Mouse (Mus musculus) layer of hippocampus, postnatal 10 days (tissue): Measurements from ENCODE around the gene Pbdc1. TPM values are rescaled to one million over a fixed set of nuclear protein-coding genes. Genes with fewer than 3 reads are reported as not detected.
"Not testable (repeated sequence)": the region's sequence is repeated elsewhere in the genome, so short reads cannot be mapped to it uniquely, and the experiment has no call there.

Source experiments
- DNase-seq, 2 experiments: peaks; one replicate each; pipeline ENCODE4 v3.0.0; 2021; ENCODE audit warnings: low spot score in 2 of 2
- long read RNA-seq: library from polyadenylated mRNA; stranded (forward); transcript quantifications from one replicate; pipeline ENCODE4 v2.0.0, GENCODE M21; 2023
- total RNA-seq, 2 experiments: library from RNA; stranded (reverse); gene quantifications; 2 replicates each; pipeline ENCODE4 v1.2.3; 2021

The Pbdc1 gene
- 10 to 100 TPM; 18.1 to 19.7 TPM for total RNA-seq
- long read RNA-seq, transcript Pbdc1-201 (6 exons, 2,638 nt): major isoform, 29 of 35 reads
- long read RNA-seq, partial matches to known transcripts: 1 of 35 reads
- long read RNA-seq, other reads (novel, unspliced or antisense): 3 of 35 reads

GRCm38 (mm10) chrX:105079615-105080092 lies at the start of gene Pbdc1:
Gene Pbdc1, plus strand, starts transcription at chrX:105079756.
- peak; percentile 78 to 94 for DNase-seq

- DNase-seq: no peak
Observed at GRCm38 (mm10) chrX:105037666-105038065, 41.9 kb upstream of the Pbdc1 start.

GRCm38 (mm10) chrX:105064294-105064693 lies 15.3 kb upstream of the Pbdc1 start:
- DNase-seq: no peak

GRCm38 (mm10) chrX:105064801-105065200 lies 14.8 kb upstream of the Pbdc1 start:
- no peak for DNase-seq

GRCm38 (mm10) chrX:105069671-105070503 lies 9.7 kb upstream of the Pbdc1 start:
- DNase-seq: peak; percentile 50 to 82

- no peak for DNase-seq
Observed at GRCm38 (mm10) chrX:105079151-105079550, 405 bp upstream of the Pbdc1 start.

GRCm38 (mm10) chrX:105080096-105080495 lies 540 bp downstream of the Pbdc1 start:
- DNase-seq: no peak

GRCm38 (mm10) chrX:105083013-105083412 lies 3.5 kb downstream of the Pbdc1 start:
- not testable (repeated sequence) for DNase-seq

GRCm38 (mm10) chrX:105104175-105104574 lies 24.6 kb downstream of the Pbdc1 start:
- peak in 1 of 2 experiments; percentile 28 for DNase-seq

GRCm38 (mm10) chrX:105114994-105115393 lies 35.4 kb downstream of the Pbdc1 start:
- DNase-seq: no peak

- peak; percentile 75 to 86 for DNase-seq
Observed at GRCm38 (mm10) chrX:105120275-105121226, 41.0 kb downstream of the Pbdc1 start, which contains the start of gene Magee1. Gene Magee1, plus strand, starts transcription at chrX:105120378.

- DNase-seq: peak; percentile 83 to 88
Observed at GRCm38 (mm10) chrX:105121227-105121865, 41.8 kb downstream of the Pbdc1 start.

GRCm38 (mm10) chrX:105124903-105125302 lies 45.3 kb downstream of the Pbdc1 start:
- peak in 1 of 2 experiments; percentile 40 for DNase-seq

- no peak for DNase-seq
Observed at GRCm38 (mm10) chrX:105151872-105152461, 72.4 kb downstream of the Pbdc1 start.

- DNase-seq: not testable (repeated sequence)
Observed at GRCm38 (mm10) chrX:105165007-105165406, 85.5 kb downstream of the Pbdc1 start.

Other genes with a start within 250 kb of the Pbdc1 start
- 10 to 100 TPM; 15.4 to 16.6 TPM for gene Magee2, start 222.5 kb upstream of the Pbdc1 start, total RNA-seq
- gene Magee1, start 40.6 kb downstream of the Pbdc1 start, total RNA-seq: 100 to 1,000 TPM; 157 to 165 TPM